ENCODE assay signal across 8 mouse cellular contexts in genomic region chr7:97842806-97843570, GRCm38 (mm10). TPM values are rescaled to one million over a fixed set of nuclear protein-coding genes. Genes with fewer than 3 reads are reported as not detected.
A peak's percentile ranks its signal among the peaks of the same experiment; 100 is the strongest.
DNase-seq lines count a peak whose midpoint lies in the region; ATAC-seq and TF ChIP-seq lines count a peak whose summit lies in the region.

No protein-coding gene starts in this region.

- WGBS in embryonic facial prominence, embryonic 11.5 days = 6% methylated on average over 21 of the region's 22 CpGs
- 8% methylated on average over 22 of the region's 22 CpGs for WGBS in intestine, postnatal 0 days
- WGBS in midbrain, embryonic 11.5 days = 7% methylated on average over 22 of the region's 22 CpGs

- H3K9me3 ChIP-seq in embryonic facial prominence, embryonic 11.5 days (replicated peaks; ENCODE audit: control insufficient read depth, low read length) = no peaks in the 10 kb centered on the region
- H3K9me3 ChIP-seq in intestine, postnatal 0 days (ENCODE audit: control insufficient read depth) = no peaks in the 10 kb centered on the region
- no peaks in the 10 kb centered on the region for H3K9me3 ChIP-seq in midbrain, embryonic 11.5 days (ENCODE audit: control insufficient read depth, low read length)

- no peak overlapping the region for H3K27ac ChIP-seq in embryonic facial prominence, embryonic 11.5 days (replicated peaks; ENCODE audit: low read depth, low read length)
- H3K27ac ChIP-seq in intestine, postnatal 0 days (ENCODE audit: low read depth, low read length) = no peak overlapping the region
- peak overlapping the region; percentile 71 for H3K27ac ChIP-seq in midbrain, embryonic 11.5 days (ENCODE audit: low read depth, low read length)

- H3K9ac ChIP-seq in embryonic facial prominence, embryonic 11.5 days (replicated peaks; ENCODE audit: low read length) = peak overlapping the region; percentile 59
- H3K9ac ChIP-seq in intestine, postnatal 0 days (ENCODE audit: low read depth, low read length) = peak overlapping the region; percentile 42
- H3K9ac ChIP-seq in midbrain, embryonic 11.5 days (ENCODE audit: low read length) = peak overlapping the region; percentile 77

- no peaks in the 10 kb centered on the region for H3K36me3 ChIP-seq in embryonic facial prominence, embryonic 11.5 days (replicated peaks; ENCODE audit: control insufficient read depth, insufficient read depth, low read depth, low read length)
- no peaks in the 10 kb centered on the region for H3K36me3 ChIP-seq in intestine, postnatal 0 days (ENCODE audit: control insufficient read depth, insufficient read depth)
- no peaks in the 10 kb centered on the region for H3K36me3 ChIP-seq in midbrain, embryonic 11.5 days (ENCODE audit: control insufficient read depth, insufficient read depth, low read length)

- intact Hi-C loops in left cerebral cortex, postnatal 4 days (cut with DNase I) = loop anchor here (5.0 kb wide), 1 partner anchor 91 kb away; no protein-coding TSS in a partner anchor

- H3K27me3 ChIP-seq in embryonic facial prominence, embryonic 11.5 days (ENCODE audit: control insufficient read depth, insufficient read depth, low read length) = no peaks in the 10 kb centered on the region
- no peaks in the 10 kb centered on the region for H3K27me3 ChIP-seq in intestine, postnatal 0 days (replicated peaks; ENCODE audit: control insufficient read depth, insufficient read depth, low read length)
- no peaks in the 10 kb centered on the region for H3K27me3 ChIP-seq in midbrain, embryonic 11.5 days (ENCODE audit: control insufficient read depth, insufficient read depth, low read length)

- H3K4me3 ChIP-seq in embryonic facial prominence, embryonic 11.5 days (ENCODE audit: low read depth, low read length) = peak overlapping the region; percentile 37
- H3K4me3 ChIP-seq in intestine, postnatal 0 days (ENCODE audit: low read depth, low read length) = peak overlapping the region; percentile 36
- H3K4me3 ChIP-seq in midbrain, embryonic 11.5 days (ENCODE audit: low read depth, low read length) = peak overlapping the region; percentile 46

- TF ChIP-seq CTCF in intestine, postnatal 0 days (IDR thresholded peaks at IDR 0.05; ENCODE audit: low read depth) = peak; percentile 74

- peak; percentile 71 for DNase-seq in adrenal gland, postnatal 25 days
- DNase-seq in embryonic facial prominence, embryonic 11.5 days (ENCODE audit: low spot score) = peak; percentile 86
- peak; percentile 76 for DNase-seq in left cerebral cortex, postnatal 4 days
- DNase-seq in midbrain, embryonic 11.5 days (ENCODE audit: low spot score, missing footprints) = peak; percentile 97
- DNase-seq in skeletal muscle tissue, adult 2 months (ENCODE audit: low read depth, low spot score) = peak; percentile 78

- H3K4me1 ChIP-seq in embryonic facial prominence, embryonic 11.5 days (ENCODE audit: control insufficient read depth, insufficient read depth, low read length) = no peaks in the 10 kb centered on the region
- H3K4me1 ChIP-seq in intestine, postnatal 0 days (replicated peaks; ENCODE audit: control insufficient read depth, insufficient read depth, low read length) = peaks cover 5% of the 10 kb centered on the region; the same call in 1 of the 2 replicates
- peaks cover 9% of the 10 kb centered on the region; the same call in 1 of the 2 replicates for H3K4me1 ChIP-seq in midbrain, embryonic 11.5 days (ENCODE audit: control insufficient read depth, insufficient read depth, low read length)

- peak; percentile 98 for ATAC-seq in embryonic facial prominence, embryonic 11.5 days (replicated peaks; ENCODE audit: insufficient number of reproducible peaks, low FRiP score, low TSS enrichment, low read depth)
- ATAC-seq in granulocyte monocyte progenitor cell, adult 5-6 weeks (replicated peaks; ENCODE audit: poor library complexity, severe bottlenecking) = peak; percentile 97
- peak; percentile 78 for ATAC-seq in intestine, postnatal 0 days
- peak; percentile 96 for ATAC-seq in midbrain, embryonic 11.5 days (ENCODE audit: low FRiP score)
- no peak; the same call in 1 of the 2 replicates for ATAC-seq in erythroid progenitor cell, adult 5-6 weeks (replicated peaks; ENCODE audit: low FRiP score, poor library complexity, severe bottlenecking)

- H3K4me2 ChIP-seq in embryonic facial prominence, embryonic 11.5 days (ENCODE audit: low read depth, low read length) = peak overlapping the region; percentile 55
- H3K4me2 ChIP-seq in intestine, postnatal 0 days (replicated peaks; ENCODE audit: low read depth) = peak overlapping the region; percentile 69
- H3K4me2 ChIP-seq in midbrain, embryonic 11.5 days = peak overlapping the region; percentile 58

RNA-seq across cellular contexts. Expression of gene Pak1, which starts 54.6 kb away (rescaled TPM):
- total RNA-seq in adrenal gland, postnatal 25 days (2021) = 20.5 and 26.5 TPM in 2 replicates
- 47.7 and 51.4 TPM in 2 replicates for polyA plus RNA-seq in embryonic facial prominence, embryonic 11.5 days (2014; fragmentation: Nextera tagmentation; extraction: Ambion mirVana)
- 36.4 and 44.3 TPM in 2 replicates for total RNA-seq in granulocyte monocyte progenitor cell, adult 5-6 weeks (2014; fragmentation: Nextera tagmentation)
- 52.5 and 56.6 TPM in 2 replicates for total RNA-seq in granulocyte monocyte progenitor cell, adult 5-6 weeks (2017)
- polyA plus RNA-seq in intestine, postnatal 0 days (2015; fragmentation: Nextera tagmentation; extraction: Ambion mirVana) = 28.8 and 32.9 TPM in 2 replicates
- total RNA-seq in left cerebral cortex, postnatal 4 days (2021) = 100 to 1,000 TPM; 162 to 172 TPM
- polyA plus RNA-seq in midbrain, embryonic 11.5 days (2014; fragmentation: Nextera tagmentation; extraction: Ambion mirVana) = 120 and 125 TPM in 2 replicates
- 5.0 and 16.2 TPM in 2 replicates for total RNA-seq in erythroid progenitor cell, adult 5-6 weeks (2015; ENCODE audit: low replicate concordance)
- total RNA-seq in erythroid progenitor cell, adult 5-6 weeks (2017; ENCODE audit: low replicate concordance) = 3.6 and 6.6 TPM in 2 replicates
